Mouse (Mus musculus) adrenal gland (tissue): ENCODE results near the gene Efcab2.

ENCODE experiments used
- intact Hi-C: fragments of 180-260 bp; cut with DNase I; formaldehyde crosslinking; loops from one replicate; pipeline ENCODE4 v1.15.1; 2025
- long read RNA-seq, 2 experiments: library from polyadenylated mRNA; unstranded; transcript quantifications; one replicate each; pipeline ENCODE4 v2.0.0; 2020; ENCODE audit warnings: borderline replicate concordance in 1 of 2; ENCODE audit not compliant: insufficient replicate concordance in 1 of 2

The Efcab2 gene
- long read RNA-seq, experiment 1, partial matches to known transcripts, result 0 of 3 reads
- long read RNA-seq, experiment 1, other reads (novel, unspliced or antisense), result 1 of 3 reads
- long read RNA-seq, experiment 2, partial matches to known transcripts, result 1 of 6 reads
- long read RNA-seq, experiment 2, other reads (novel, unspliced or antisense), result 1 of 6 reads

DNA sequence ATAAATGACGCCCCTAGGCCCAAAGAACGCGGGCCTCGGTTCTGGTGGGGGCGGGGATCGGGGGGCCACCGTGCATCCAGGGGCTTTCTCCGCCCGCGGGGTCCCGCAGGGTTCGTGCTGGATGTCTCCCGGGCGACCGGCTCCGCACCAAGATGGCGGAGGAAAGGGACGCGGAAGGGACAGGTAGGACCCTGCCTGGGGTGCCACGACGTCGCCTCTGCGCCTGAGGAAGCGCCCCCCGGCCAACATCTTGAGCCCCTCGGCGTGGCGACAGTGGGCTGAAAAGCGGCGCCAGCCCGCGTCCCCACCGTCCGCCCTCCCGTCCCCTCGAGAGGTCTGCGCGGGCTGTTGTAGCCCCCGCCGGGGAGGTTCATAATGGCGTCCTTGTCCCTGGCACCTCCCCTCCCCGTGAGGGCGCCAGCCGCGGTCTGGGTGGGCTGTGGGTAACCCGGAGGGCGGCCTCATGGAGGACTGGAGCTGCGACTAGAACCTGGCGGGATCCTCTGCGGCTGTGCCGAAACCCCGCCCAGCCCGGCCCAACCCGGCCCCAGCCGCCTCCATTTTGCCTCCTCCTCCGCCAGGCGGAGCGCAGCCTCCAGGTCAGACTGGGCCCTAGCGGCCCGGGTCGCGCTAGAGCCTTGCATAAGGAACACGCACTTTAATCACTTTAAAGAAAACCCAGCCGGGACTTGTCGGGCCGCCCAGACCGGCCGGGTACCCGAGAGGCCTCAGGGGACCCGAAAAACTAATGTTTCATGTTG lies at the start of gene Efcab2:
Gene Efcab2 (plus strand): TSS at position 135 of the 761 bp plus-strand sequence.
- intact Hi-C loops, result loop anchor here (1.0 to 5.0 kb wide), 4 partner anchors 39 to 87 kb away; partner anchors contain the start of genes Cox20 and Hnrnpu

DNA sequence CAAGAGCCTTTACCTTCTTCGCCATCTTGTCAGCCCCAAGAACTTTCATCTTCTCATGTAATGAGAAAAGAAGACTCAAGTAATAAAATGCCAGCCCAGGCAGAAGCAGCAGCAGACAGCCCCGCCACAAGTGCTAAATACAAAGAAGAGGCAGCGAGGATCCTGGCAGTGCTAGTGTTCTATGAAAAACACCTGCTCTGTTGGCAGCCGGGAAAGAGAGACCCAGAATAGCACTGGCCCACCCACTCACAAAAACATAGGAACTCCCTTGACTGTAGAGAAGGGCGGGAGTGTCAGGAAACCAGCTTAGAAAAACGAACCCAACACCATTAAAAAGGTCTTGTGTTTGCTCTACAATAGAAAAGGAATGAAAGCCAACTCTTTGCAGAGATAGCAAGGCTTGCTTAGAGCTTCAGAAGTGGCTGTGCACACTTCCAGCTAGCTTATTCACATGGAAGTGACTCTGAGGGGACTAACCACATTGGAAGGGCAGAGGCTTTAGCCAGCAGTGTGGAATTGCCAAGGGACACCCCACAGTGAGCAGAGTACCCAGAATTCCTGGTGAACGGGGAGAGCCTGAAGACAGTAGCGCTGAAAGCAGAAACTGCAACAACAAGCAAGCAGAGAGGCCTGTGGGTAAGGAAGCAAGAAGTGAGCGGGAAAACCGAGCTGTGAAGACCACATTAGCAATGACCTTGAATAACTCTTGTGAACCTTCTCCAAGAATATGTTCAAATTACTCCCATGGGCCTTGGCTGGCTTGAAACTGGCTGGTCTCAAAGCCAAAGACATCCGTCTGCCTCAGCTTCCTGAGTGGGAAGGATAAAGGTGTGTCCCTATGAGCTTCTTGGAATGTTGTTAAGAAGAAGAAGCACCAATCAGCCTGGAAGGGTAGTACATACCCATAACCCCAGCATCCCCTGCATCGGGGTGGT lies 47.8 kb upstream of the Efcab2 start:
- intact Hi-C loops, result no loop called here

DNA sequence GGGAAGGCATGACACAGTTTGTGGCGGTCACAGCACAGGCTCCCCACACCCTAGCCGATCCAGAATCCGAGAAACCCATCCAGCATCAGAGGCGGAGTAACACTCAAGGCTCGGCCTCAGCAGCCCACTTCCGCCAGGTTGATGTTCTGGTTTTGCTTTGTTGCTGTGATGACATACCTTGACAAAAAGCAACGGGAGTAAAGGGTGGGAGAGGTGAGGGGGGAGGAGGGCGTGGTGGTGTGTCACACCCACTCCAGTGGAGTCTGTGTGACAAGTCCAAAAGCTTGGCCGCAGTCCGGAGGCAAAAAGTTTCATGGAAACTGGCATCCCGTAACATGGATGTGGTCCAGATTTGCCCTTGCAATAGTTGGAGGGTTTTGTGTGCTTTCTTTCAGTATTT lies 45.6 kb upstream of the Efcab2 start:
- intact Hi-C loops, result no loop called here

DNA sequence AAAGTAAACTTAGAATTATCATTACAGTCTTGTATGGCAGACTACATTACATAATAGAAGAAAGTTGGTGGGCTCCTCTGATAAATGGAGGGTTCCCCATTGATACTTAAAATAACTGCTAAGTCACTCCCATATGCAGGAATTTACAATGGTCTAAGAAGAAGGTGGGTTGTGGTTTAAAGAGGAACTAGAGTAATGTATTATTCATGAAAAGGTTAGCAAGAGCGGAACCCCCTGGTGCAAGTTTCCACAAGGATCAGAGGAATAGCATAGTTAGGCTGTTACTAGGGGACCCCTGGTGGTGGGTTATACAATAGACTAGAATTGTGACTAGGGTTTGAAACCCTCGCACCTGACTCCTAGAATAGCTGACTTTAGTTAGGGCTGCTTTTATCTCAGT lies 45.2 kb upstream of the Efcab2 start:
- intact Hi-C loops, result no loop called here

DNA sequence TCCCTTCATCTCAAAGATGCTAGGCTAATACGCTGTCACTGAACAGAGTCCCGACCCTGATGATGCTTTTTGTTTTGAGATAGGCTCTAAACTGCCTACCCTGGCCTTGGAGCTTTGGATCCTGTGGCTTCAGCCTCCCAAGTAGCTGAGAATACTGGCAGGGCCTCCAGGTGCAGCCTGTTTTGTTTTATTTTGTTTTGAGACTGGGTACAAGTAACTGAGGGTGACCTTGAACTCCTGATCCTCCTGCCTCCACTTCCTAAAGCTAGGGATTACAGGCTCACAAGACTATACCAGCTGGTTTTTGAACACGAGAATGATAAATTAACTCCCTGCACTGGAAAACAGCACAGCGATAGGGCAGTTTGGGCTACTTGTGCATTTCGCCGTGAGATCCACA lies 40.7 kb upstream of the Efcab2 start:
- intact Hi-C loops, result loop anchor here (5.0 kb wide), 1 partner anchor 42 kb away; the partner anchor contains the start of gene Efcab2

DNA sequence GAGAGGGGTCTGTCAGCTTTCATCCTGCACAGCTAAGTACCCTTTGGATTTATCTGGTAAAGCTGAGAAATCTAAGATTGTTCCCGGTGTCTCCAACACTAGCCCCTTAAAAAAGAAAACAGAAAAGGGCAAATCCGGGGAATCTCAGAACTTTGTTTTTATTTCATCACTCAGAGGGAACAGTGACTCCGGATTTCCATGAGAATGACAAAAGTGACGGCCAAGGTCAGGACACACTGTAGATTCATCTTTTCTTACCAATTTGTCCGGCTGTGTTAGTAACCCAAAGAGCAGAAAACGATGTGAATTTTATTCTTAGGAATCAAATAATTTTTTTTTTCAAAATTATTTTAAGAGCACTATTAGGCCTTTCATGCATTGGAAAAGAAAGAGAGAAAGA lies 37.8 kb upstream of the Efcab2 start:
- intact Hi-C loops, result loop anchor here (2.0 to 5.0 kb wide), 2 partner anchors 29 to 39 kb away; partner anchors contain the start of gene Efcab2

DNA sequence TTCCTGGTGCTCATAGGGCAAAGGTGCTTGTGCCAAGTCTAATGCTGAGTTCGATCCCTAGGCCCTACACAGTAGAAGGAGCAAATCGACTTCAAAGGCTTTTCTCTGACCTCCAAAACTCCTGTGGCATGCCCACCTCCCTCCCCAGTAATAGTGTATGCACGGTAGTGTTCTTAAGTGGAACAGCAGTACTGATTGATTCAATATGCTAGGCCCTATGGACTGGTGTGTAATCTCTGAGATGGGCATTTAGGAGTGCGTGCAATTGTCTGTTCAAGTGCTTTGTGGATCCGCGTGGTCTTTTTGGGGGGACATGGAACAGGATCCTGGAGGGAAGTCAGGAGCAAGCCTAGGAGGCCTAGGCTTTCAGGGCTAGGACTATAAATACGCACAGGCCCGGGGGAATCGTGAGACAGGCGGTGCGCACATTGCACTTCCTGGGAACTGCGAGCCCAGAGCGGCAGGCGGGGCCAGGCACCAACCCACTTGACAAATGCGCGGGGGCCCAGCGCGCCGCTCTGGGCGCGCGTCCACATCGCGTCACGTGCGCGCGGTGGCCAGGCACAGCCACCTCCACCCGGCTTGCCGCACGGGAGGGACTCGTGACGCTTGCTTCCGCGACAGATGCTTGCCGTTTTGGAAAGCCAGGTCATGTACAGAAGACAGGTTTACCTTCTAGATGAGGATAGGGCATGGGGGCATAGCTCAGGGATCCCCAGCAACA lies 37.2 kb upstream of the Efcab2 start:
- intact Hi-C loops, result loop anchor here (2.0 to 5.0 kb wide), 2 partner anchors 30 to 39 kb away; partner anchors contain the start of gene Efcab2

DNA sequence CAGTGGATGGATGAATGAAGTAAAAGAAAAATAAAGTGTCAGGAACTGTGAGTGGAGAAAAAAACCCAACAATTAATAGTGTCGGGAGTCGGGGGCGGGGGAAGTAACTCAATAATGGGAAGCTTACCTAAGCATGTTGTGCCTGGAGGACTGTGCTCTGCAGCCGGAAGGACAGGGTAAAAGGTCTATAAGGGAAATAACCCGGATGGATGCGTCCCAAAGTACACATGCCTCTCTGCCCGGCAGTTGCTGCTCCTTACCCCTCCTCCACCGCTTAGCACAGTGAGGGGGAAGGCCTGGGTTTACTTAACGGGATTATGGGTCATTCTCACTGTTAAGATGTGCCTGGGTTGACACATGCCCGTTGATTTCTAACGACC lies 36.6 kb upstream of the Efcab2 start:
- intact Hi-C loops, result loop anchor here (2.0 to 5.0 kb wide), 2 partner anchors 30 to 38 kb away; partner anchors contain the start of gene Efcab2

DNA sequence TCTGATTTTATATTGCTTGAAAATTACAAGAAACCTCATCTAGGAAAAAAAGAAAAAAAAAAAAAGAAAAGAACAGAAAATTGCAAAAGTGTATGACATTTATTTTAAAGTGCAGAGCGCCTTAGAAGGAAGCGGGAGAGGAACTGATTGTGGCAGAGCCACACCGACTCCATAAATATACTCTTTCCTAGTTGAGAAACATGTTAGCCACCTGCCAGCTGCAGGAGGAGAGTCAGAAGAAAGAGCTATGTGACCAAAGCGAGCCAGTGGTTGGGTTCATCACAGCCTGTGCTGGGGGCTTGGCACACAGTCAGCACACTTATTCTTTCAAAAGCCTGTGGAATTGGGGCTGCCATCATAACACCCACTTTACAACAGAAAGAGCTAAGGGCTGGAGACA lies 33.2 kb upstream of the Efcab2 start:
- intact Hi-C loops, result no loop called here

DNA sequence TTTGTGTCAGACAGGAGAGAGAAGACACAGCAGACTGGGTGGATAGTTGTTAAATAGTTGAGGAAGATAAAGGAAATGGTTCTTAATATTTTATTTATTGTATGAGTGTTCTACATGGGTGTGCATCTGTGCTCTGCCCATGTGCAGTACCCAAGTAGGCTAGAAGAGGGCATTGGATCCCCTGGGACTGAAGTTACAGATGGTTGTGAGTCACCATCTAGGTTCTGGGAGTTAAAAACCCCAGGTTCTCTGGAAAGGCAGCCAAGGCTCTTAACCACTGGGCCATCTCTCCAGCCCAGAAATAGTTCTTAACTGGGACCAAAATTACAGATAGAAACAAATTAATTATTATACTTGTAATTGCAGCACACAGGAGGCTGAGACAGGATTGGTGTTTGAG lies 30.5 kb upstream of the Efcab2 start:
- intact Hi-C loops, result no loop called here

DNA sequence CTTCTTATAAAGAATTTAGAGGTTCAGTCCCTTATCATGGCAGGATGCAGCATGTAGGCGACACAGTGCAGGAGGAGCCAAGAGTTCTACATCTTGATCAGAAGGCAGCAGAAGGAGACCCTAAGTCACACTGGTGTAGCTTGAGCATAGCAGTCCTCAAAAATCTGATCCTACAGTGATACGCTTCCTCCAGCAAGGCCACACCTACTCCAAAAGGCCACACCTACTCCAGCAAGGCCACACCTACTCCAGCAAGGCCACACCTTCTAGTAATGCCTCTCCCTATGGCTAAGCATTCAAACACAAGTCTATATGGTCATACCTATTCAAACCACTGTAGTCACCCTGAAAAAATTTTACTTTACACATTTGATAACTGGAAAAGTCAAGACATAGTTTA lies 29.8 kb upstream of the Efcab2 start:
- intact Hi-C loops, result no loop called here

DNA sequence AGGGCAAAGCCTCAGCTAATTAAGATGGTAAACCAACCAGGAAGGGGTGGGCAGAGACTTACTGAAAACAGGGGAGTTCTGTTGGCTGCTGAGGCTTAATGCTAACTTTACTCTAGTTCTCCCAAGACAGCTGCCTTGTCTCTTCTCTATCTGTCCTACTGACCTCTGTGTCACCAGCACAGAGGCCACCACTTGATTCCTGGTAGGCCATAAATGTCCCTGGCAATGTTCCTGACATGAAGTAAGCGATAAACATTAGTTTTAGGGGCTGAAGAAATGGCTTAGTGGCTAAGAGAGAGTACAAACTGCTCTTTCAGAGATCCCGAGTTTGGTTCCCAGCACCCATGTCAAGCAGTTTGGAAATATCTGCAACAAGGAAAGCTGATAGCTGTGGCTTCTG lies 29.0 kb upstream of the Efcab2 start:
- intact Hi-C loops, result no loop called here

DNA sequence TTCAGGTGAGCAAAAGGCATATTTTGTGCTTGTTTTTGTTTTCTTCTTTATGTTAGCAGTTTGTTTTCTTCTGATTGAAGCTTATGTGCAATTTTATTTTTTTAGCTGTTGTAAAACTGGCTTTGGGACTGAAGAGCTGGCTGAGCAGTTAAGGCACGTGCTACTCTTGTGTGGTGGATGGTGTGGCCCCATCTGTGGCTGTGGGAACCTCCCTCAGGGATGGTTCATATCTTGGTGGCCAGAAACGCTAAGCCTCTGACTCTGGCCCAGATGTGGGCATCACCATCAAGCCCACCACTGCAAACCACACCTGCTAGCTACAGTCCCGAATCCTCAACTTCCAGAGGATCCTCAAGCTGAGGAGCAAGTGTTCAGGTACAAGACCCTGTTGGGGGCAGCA lies 27.8 kb upstream of the Efcab2 start:
- intact Hi-C loops, result no loop called here

DNA sequence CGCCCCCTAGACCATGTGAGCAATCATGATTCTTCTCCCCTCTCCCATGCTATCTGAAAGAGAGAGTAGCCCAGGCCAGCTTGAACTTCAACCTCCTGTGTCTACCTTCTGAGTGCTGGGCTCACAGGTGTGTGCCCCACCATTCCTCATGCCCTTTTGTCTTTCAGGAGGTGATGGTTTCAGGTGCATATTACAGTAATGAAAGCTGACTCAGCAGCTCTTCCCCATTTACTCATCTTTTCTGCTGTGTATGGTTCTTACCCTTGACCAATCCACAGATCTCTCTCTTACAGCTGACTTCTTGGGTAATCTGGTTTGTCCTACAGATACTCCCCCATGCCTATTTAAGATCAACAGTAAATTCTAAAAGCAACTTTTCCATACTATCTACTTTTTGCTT lies 26.7 kb upstream of the Efcab2 start:
- intact Hi-C loops, result no loop called here

DNA sequence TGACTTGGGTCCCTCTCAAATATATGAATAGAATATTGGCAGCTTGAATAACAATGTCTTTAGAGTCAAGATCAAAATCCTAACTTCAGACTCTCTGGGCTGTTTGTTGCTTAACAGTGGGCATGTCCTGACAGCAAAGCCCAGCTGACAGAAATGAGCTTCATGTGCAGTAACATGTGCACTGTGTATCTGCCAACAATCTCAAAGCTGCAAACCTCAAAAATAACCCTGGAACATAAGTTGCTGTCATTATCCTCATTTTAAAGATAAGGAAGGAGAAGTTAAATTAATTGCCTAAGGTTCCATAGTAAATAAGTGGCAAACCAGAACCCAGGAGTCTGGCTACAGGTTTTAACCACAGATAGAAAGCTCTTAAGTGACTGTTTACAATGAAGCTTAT lies 23.7 kb upstream of the Efcab2 start:
- intact Hi-C loops, result no loop called here

DNA sequence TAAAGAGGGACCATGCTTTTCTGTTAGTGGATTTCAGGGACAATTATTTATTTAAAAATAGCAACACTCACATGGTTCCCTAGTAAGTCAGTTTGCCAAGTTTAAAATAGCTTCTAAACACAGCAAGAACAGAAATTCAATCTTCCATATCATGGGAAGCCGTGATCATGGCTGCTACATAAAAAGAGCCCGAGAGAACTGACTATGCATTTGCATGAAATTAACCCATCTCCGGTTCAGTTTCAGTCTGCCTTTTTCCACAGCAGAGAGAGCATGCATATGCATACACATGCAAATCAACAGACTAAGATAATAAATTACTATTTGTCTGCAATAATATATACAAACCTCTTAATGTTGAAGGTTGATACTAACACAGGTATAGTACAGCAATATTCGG lies 17.1 kb upstream of the Efcab2 start:
- intact Hi-C loops, result no loop called here

DNA sequence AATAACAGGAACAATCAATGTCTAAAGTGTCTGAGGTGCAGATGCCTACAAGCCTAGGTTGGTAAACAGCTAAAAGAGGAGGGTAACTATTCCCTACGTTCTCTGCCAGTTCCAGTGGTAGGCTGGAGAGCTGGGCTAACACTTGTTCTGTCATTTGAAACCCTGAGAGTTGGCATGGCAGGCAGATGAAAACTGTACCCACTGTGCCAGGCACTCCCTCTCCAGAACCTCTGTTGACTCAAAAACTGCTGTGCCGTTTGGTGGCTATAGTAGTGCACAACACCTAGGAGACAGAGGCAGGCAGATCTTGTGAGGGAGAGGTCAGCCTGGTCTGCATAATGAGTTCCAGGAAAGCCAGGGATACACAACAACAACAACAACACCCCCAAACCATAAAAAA lies 16.5 kb upstream of the Efcab2 start:
- intact Hi-C loops, result no loop called here

DNA sequence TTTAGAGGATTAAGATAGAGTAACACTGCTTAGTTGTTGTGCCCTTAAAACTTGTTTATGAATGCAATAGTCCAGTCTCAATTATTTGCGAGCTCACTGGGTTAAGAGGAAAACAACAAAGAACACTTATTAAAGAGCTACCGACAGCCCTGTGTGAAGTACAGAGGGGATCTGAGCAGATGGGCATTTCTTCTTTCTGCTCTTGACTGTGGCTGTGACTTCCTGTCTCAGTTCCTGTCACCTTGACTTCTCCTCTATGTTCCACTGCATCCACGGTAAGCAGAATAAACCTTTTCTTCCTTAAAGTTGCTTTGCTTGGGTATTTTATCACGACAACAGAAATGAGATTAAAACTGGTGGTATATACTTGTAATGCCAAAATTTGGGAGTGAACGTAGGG lies 12.9 kb upstream of the Efcab2 start:
- intact Hi-C loops, result no loop called here

DNA sequence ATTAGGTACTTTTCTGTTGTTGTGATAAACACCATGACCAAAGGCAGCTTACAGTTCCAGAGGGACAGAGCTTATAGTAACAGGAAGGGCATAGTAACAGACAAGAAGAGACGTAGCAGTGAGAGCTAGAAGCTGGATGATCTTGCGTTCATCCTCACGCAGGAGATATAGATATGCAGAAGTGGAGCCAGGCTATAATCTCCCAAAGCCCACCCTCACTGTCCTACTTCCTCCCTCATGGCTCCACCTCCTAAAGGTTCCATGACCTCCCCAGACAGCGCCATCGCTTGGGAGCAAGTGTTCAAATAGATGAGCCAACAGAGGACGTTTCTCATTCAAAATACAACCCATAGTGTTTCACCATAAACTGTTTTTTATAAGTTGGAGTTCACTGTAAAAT lies 10.8 kb upstream of the Efcab2 start:
- intact Hi-C loops, result no loop called here

DNA sequence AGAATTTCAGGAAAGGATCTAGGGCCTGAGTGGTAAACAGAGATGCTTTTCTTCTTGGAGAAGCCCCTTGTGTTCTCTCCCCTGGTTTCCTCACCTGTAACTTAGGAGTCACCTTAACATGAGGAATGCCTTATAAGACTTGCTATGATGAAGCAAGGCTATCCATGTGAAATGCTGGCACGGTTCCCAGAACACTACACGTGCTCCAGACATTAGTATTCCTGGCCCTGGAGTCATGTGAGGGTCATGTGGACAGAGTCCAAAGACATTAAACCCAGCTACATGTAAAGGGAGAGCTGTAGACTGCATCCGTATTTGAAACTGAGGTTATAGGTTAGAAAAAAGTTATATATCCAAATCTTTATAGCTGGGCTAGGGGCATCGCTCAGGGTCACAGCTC lies 9.5 kb upstream of the Efcab2 start:
- intact Hi-C loops, result no loop called here

DNA sequence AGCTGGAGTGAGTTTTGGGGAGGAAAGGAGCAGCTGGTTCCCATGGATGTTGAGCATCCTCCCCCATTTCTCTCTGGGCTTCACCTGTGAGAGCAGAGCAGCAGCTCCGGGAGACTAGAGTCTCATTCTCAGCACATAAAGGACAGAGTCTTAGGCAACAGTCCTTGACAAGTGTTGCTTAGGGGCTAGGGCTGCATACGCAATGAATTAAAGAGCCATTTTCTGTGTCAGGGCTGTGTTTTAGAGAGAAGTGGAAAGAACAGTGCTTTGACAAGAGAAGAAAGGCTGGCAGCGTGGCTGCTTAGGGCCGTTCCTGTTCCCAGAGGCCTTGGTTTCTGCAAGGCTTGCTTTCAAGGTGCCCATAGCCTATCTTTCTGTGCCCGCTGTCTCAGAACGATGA lies 6.0 kb upstream of the Efcab2 start:
- intact Hi-C loops, result no loop called here
